Comparison of ENCODE assay signal across 17 mouse cellular contexts in genomic region chr3:66082975-66083374, GRCm38 (mm10).
DNase-seq lines count a peak whose midpoint lies in the region; ATAC-seq lines count a peak whose summit lies in the region.
"Had no signal": no experiment of that assay in that cellular context is flagged by ENCODE, and none has a peak within 500 bp of the region (broad histone marks: within the 10 kb centered on the region; RNA-seq: fewer than 3 reads in every experiment).

No protein-coding gene starts in this region.

- H3K4me1 ChIP-seq in midbrain, embryonic 15.5 days = no peaks in the 10 kb centered on the region
- H3K4me1 ChIP-seq in midbrain, embryonic 10.5 days = no peaks in the 10 kb centered on the region
- H3K4me1 ChIP-seq: heart, embryonic 12.5 days; hindbrain, embryonic 10.5 days; intestine, embryonic 15.5 days had no signal

- ATAC-seq in frontal cortex, adult (ENCODE audit: low TSS enrichment) = 0 out of 2 replicates have a peak, but pooled peaks have one; percentile 20
- 0 out of 2 replicates have a peak, but pooled peaks have one; percentile 37 for ATAC-seq in midbrain, embryonic 15.5 days (replicated peaks)
- ATAC-seq: intestine, embryonic 15.5 days had no signal

- no peak overlapping the region for H3K4me2 ChIP-seq in midbrain, embryonic 15.5 days
- H3K4me2 ChIP-seq: heart, embryonic 12.5 days; intestine, embryonic 15.5 days had no signal

- no peak overlapping the region for H3K4me3 ChIP-seq in midbrain, embryonic 15.5 days
- no peak overlapping the region for H3K4me3 ChIP-seq in midbrain, embryonic 10.5 days
- H3K4me3 ChIP-seq: embryonic facial prominence, embryonic 10.5 days; heart, embryonic 12.5 days; hindbrain, embryonic 10.5 days; intestine, embryonic 15.5 days had no signal

- no peaks in the 10 kb centered on the region for H3K36me3 ChIP-seq in midbrain, embryonic 15.5 days (replicated peaks)
- H3K36me3 ChIP-seq in midbrain, embryonic 10.5 days = no peaks in the 10 kb centered on the region
- H3K36me3 ChIP-seq: embryonic facial prominence, embryonic 10.5 days; heart, embryonic 12.5 days; hindbrain, embryonic 10.5 days; intestine, embryonic 15.5 days had no signal

- no peak overlapping the region for H3K27ac ChIP-seq in midbrain, embryonic 15.5 days
- no peak overlapping the region for H3K27ac ChIP-seq in midbrain, embryonic 10.5 days (replicated peaks)
- H3K27ac ChIP-seq: embryonic facial prominence, embryonic 10.5 days; hindbrain, embryonic 10.5 days; intestine, embryonic 15.5 days had no signal

- H3K9ac ChIP-seq in midbrain, embryonic 15.5 days = no peak overlapping the region
- H3K9ac ChIP-seq: heart, embryonic 12.5 days; intestine, embryonic 15.5 days had no signal

- intact Hi-C loops in gastrocnemius, postnatal 36 days (cut with DNase I) = no loop called here

- no peaks in the 10 kb centered on the region for H3K9me3 ChIP-seq in midbrain, embryonic 15.5 days
- H3K9me3 ChIP-seq in midbrain, embryonic 10.5 days (replicated peaks) = no peaks in the 10 kb centered on the region
- H3K9me3 ChIP-seq: hindbrain, embryonic 10.5 days; intestine, embryonic 15.5 days had no signal

- WGBS in midbrain, embryonic 15.5 days = 77% methylated on average over 4 of the region's 4 CpGs
- WGBS in midbrain, embryonic 10.5 days = 93% methylated on average over 4 of the region's 4 CpGs

- no peaks in the 10 kb centered on the region for H3K27me3 ChIP-seq in midbrain, embryonic 15.5 days (replicated peaks)
- no peaks in the 10 kb centered on the region for H3K27me3 ChIP-seq in midbrain, embryonic 10.5 days (ENCODE audit: low read depth, poor library complexity, severe bottlenecking)
- H3K27me3 ChIP-seq: heart, embryonic 12.5 days; intestine, embryonic 15.5 days had no signal

- DNase-seq in frontal cortex, postnatal 36 days (ENCODE audit: low spot score in 2 of 2) = no peak
- no peak for DNase-seq in midbrain, embryonic 10.5 days (ENCODE audit: low spot score)
- peak; percentile 14 for DNase-seq in brain, adult 2 months (ENCODE audit: low read depth, low spot score)
- DNase-seq in gastrocnemius, postnatal 36 days = no peak
- DNase-seq: adrenal gland, adult 8-10 months; adrenal gland, postnatal 36 days; cerebellum, adult 18-20 months; cerebellum, adult 9-11 months; cerebellum, postnatal 36 days; gastrocnemius, postnatal 14 days; kidney, adult 18-20 months had no signal
